Mouse (Mus musculus) cortical plate, adult 2 months (tissue): ENCODE data around the gene Mobp. TPM values are rescaled to one million over a fixed set of nuclear protein-coding genes. Genes with fewer than 3 reads are reported as not detected.

Experiments used
- H3K27ac ChIP-seq: fragments of 200-500 bp; 2 replicates; pipeline ENCODE4 v1.5.1; 2012; ENCODE audit warnings: low read length, control low read depth, inconsistent platforms; ENCODE audit not compliant: insufficient read depth
- H3K4me1 ChIP-seq: fragments of 200-500 bp; 2 replicates; pipeline ENCODE4 v1.6.1; 2011; ENCODE audit warnings: low read length; ENCODE audit not compliant: control insufficient read depth, insufficient read depth
- H3K4me3 ChIP-seq: fragments of 200-500 bp; 2 replicates; pipeline ENCODE4 v1.5.1; 2011; ENCODE audit warnings: mild to moderate bottlenecking, low read length, control low read depth; ENCODE audit not compliant: insufficient read depth
- CTCF ChIP-seq: fragments of 200-500 bp; IDR thresholded peaks from 2 replicates; pipeline ENCODE4 v1.5.1; 2011; ENCODE audit warnings: mild to moderate bottlenecking, control low read depth, low read length; ENCODE audit not compliant: insufficient read depth; ENCODE audit errors: extremely low read depth
- POLR2A ChIP-seq: fragments of 200-500 bp; IDR thresholded peaks from 2 replicates; pipeline ENCODE4 v1.6.1; 2011; ENCODE audit warnings: mild to moderate bottlenecking, low read length, control low read depth; ENCODE audit not compliant: insufficient read depth; ENCODE audit errors: extremely low read depth
- polyA plus RNA-seq: library from polyadenylated mRNA; depleted of rRNA; stranded (reverse); fragments of >200 nt; gene quantifications from 2 replicates; pipeline ENCODE4 v1.2.3, GENCODE M21; 2012

The Mobp gene
- polyA plus RNA-seq, 1 experiment = 1,403 TPM

- Histone ChIP-seq H3K27ac (no peak overlapping the region), H3K4me3 (no peak overlapping the region), H3K4me1 (peaks cover 3% of the 10 kb centered on the region)
- TF ChIP-seq POLR2A = 0 out of 2 replicates have a peak, but pooled peaks have one; percentile 17
- no peak for TF ChIP-seq CTCF
These were observed 15.6 kb upstream of the Mobp start for GRCm38 (mm10) chr9:120133755-120134475.

DNA sequence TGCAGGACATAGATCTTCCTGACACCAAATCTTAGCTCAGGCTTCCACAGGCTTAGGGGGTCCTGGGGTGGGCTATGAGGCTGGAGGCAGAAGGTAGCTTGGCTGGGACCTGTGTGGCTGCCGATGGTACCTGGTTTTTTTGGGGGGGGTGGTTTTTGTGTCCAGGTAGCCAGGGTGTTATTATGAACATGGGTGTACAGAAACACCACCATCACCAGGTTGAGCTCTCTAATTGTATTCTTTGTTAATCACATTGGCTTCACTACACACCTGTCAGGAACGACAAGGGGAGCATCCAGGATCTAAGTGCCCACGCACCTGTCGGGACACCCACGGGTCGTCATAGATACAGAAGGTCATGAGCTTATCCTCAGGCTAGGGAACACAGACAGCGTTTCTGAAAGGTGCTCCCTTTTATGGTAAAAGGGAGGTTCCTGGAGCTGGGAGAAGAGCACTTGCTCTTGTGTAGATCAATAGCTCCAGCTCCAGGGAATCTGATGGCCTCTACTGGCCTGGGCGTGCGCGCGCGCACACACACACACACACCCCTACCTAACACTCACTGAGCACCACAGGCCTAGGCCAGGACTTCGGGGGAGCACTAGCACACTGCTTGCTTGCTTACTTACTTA, 14.9 kb upstream of the Mobp start:
- Histone ChIP-seq H3K4me3 (no peak overlapping the region), H3K27ac (no peak overlapping the region), H3K4me1 (no peaks in the 10 kb centered on the region)
- TF ChIP-seq POLR2A (no peak), CTCF (no peak)

DNA sequence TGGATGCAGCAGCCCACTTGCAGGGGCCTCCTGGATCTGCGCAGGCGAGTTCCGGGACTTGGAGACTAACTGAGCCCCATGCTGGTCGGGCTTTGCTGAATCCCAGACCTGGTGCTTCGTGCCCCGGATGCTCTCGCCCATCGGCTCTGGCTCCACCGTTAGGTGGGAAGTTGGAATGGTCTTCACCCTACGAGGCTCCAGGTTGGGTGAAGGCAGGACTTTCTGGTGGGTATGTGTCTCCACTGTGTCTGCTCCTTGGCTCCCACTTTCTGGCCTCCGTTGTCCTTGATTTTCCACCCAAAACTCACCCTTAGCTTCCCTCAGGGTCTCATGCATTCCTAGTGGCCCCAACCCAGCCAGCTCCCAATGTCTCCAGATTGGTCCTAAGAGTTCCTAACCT, 14.1 kb upstream of the Mobp start:
- H3K4me1 ChIP-seq = no peaks in the 10 kb centered on the region
- no peak for TF ChIP-seq CTCF
- TF ChIP-seq POLR2A = no peak
- H3K4me3 ChIP-seq = no peak overlapping the region
- H3K27ac ChIP-seq = no peak overlapping the region

- Histone ChIP-seq H3K4me1 (no peaks in the 10 kb centered on the region), H3K4me3 (no peak overlapping the region), H3K27ac (no peak overlapping the region)
- no peak for TF ChIP-seq POLR2A
- peak; percentile 97 for TF ChIP-seq CTCF
These were observed 8.9 kb upstream of the Mobp start for GRCm38 (mm10) chr9:120140652-120141051.

GRCm38 (mm10) chr9:120144474-120144873, 5.0 kb upstream of the Mobp start:
- TF ChIP-seq POLR2A = no peak
- no peak for TF ChIP-seq CTCF

DNA sequence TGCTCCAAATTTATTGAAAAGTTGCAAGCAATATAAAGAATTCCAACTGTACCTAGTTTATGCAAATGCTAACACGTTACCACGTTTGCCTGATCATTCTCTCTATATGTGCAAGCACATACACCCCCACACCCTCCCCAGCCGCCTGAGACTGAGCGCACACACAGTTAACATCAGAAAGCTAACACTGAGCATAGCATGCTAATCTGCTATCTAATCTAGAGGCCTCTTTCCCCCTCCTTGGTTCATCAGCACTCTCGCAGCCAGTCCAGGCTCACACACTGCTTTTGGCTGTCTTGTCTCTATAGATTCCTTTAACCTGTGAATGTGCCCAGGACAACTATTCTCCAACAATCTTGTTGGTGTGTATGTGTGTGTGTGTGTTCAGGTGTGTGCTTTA, 1.6 kb downstream of the Mobp start:
- Histone ChIP-seq H3K4me3 (peak overlapping the region; percentile 17; the same call in 1 of the 2 replicates), H3K27ac (peak overlapping the region; percentile 69; the same call in 1 of the 2 replicates), H3K4me1 (no peaks in the 10 kb centered on the region)
- TF ChIP-seq CTCF (no peak), POLR2A (no peak)

More at GRCm38 (mm10) chr9:120144474-120144873, 5.0 kb upstream of the Mobp start:
- H3K4me1 ChIP-seq = no peaks in the 10 kb centered on the region
- peak overlapping the region; percentile 61 for H3K27ac ChIP-seq
- no peak overlapping the region for H3K4me3 ChIP-seq

- Histone ChIP-seq H3K27ac (0 out of 2 replicates have a peak overlapping the region, but pooled peaks have one; percentile 47), H3K4me1 (no peaks in the 10 kb centered on the region), H3K4me3 (peak overlapping the region; percentile 17; the same call in 1 of the 2 replicates)
- TF ChIP-seq CTCF (no peak), POLR2A (no peak)
These were observed 2.4 kb downstream of the Mobp start for GRCm38 (mm10) chr9:120151906-120152399.

- no peak overlapping the region for H3K4me3 ChIP-seq
- no peaks in the 10 kb centered on the region for H3K4me1 ChIP-seq
- TF ChIP-seq POLR2A (no peak), CTCF (no peak)
- no peak overlapping the region for H3K27ac ChIP-seq
These were observed 8.5 kb downstream of the Mobp start for GRCm38 (mm10) chr9:120158047-120158446.

DNA sequence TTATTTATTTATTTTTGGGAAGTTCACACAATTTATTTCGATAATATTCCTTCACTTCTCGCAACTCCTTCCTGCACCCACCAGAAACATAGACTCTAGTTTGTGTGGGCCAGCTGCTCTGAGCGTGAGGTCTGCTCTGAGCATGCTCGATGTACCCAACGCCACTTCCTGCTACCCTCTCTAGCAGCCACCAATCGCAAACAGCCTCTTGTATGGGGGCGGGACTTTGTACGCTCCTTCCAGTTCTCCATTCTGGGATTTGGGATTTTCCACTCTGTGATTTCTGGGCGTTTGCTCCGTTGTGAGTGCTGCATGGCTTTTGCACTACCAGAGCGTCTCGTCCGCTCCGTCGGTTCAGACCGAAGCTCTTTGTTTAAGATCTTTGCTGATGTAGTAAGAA, 14.4 kb downstream of the Mobp start:
- no peak for TF ChIP-seq POLR2A
- no peak for TF ChIP-seq CTCF
- no peak overlapping the region for H3K4me3 ChIP-seq

DNA sequence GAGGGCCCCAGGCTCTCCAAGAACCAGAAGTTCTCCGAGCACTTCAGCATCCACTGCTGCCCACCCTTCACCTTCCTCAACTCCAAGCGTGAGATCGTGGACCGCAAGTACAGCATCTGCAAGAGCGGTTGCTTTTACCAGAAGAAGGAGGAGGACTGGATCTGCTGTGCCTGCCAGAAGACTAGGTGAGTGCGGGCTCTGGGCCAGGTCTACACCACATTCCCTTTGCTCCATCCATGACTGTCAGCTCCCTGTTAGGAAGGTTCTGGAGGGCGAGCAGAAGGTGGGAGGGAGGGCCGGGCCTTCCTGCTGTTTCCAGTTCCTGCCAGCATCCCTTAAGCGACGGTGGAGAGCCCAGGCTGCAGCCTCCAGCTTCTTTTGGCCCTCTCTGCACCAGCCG, 18.3 kb downstream of the Mobp start:
- no peak overlapping the region for H3K27ac ChIP-seq
- no peaks in the 10 kb centered on the region for H3K4me1 ChIP-seq
- no peak overlapping the region for H3K4me3 ChIP-seq
- TF ChIP-seq CTCF (no peak), POLR2A (no peak)

More for the DNA sequence above, 14.4 kb downstream of the Mobp start:
- no peak overlapping the region for H3K27ac ChIP-seq
- no peaks in the 10 kb centered on the region for H3K4me1 ChIP-seq
